In the genomic region with DNA sequence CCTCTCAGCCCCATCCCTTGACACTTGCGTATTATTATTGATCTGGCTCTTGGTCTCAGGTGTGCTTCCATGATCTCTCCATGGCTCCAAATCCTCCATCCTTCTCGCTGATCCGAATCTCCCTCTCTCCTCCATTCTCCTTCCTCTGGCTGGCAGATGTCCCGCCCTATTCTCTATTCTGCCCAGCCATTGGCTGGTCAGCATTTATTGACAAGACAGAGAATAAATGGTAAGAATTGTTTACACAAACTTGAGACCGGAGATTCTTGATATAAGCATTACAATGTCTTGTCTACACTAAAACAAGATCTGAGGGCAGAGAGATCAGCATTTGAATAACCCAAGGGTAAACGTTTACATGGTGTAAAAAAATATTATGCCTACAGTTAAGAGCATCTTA, we compare ENCODE assay signal across 11 mouse cellular contexts.
"Had no signal": no experiment of that assay in that cellular context is flagged by ENCODE, and none has a peak within 500 bp of the region (broad histone marks: within the 10 kb centered on the region; RNA-seq: fewer than 3 reads in every experiment).

No protein-coding gene starts in this region.

- DNase-seq: kidney, adult 11 months; kidney, adult 8-10 months; kidney, postnatal 10 days; kidney, postnatal 36 days; layer of hippocampus, postnatal 36 days; left cerebral cortex, postnatal 4 days; liver, postnatal 0 days; right cerebral cortex, adult 18-20 months; right cerebral cortex, postnatal 14 days; right cerebral cortex, postnatal 4 days; thymus, postnatal 25 days had no signal
